Mouse (Mus musculus) heart, adult 11 months (tissue): ENCODE results near the gene Zfp341.
A peak's percentile ranks its signal among the peaks of the same experiment; 100 is the strongest.

Experiments
- DNase-seq: peaks from one replicate; pipeline ENCODE4 v3.0.0; 2022

Gene Zfp341

GRCm38 (mm10) chr2:154678995-154679394 is 65.9 kb downstream of the Zfp341 start:
- no peak for DNase-seq

GRCm38 (mm10) chr2:154680337-154680736 is 67.2 kb downstream of the Zfp341 start:
- DNase-seq: no peak

GRCm38 (mm10) chr2:154680941-154681340 is 67.8 kb downstream of the Zfp341 start:
- DNase-seq: no peak

GRCm38 (mm10) chr2:154682712-154683111 is 69.6 kb downstream of the Zfp341 start:
- no peak for DNase-seq

GRCm38 (mm10) chr2:154684901-154685470 is 71.9 kb downstream of the Zfp341 start:
- peak; percentile 71 for DNase-seq

GRCm38 (mm10) chr2:154685772-154686171 is 72.7 kb downstream of the Zfp341 start:
- peak; percentile 76 for DNase-seq

GRCm38 (mm10) chr2:154686819-154687218 is 73.7 kb downstream of the Zfp341 start:
- no peak for DNase-seq

- no peak for DNase-seq
Measured at GRCm38 (mm10) chr2:154689391-154689790, 76.3 kb downstream of the Zfp341 start.

- no peak for DNase-seq
Measured at GRCm38 (mm10) chr2:154690959-154691358, 77.9 kb downstream of the Zfp341 start.

GRCm38 (mm10) chr2:154693186-154693940 is 80.3 kb downstream of the Zfp341 start:
- DNase-seq: peak; percentile 93

- DNase-seq: peak; percentile 97
Measured at GRCm38 (mm10) chr2:154693941-154694256, 80.8 kb downstream of the Zfp341 start.

- DNase-seq: no peak
Measured at GRCm38 (mm10) chr2:154695690-154696089, 82.6 kb downstream of the Zfp341 start.
